Mouse (Mus musculus) Patski (cell line): ENCODE results near the gene Bhmt2. TPM values are rescaled to one million over a fixed set of nuclear protein-coding genes. Genes with fewer than 3 reads are reported as not detected.

ENCODE experiments used
- ATAC-seq: fragments of 100-300 bp; one replicate; pipeline ENCODE4 v1.8.0; 2021
- CTCF ChIA-PET: fragments of 350-600 bp; sonication (Branson Sonifier 250); formaldehyde crosslinking; loops from one replicate; lab custom pipeline; 2022; ENCODE audit warnings: inconsistent platforms; lab: Charles Lee
- POLR2A ChIA-PET: fragments of 350-600 bp; sonication (Branson Sonifier 250); formaldehyde crosslinking; loops from one replicate; lab custom pipeline; 2022; ENCODE audit warnings: antibody characterized with exemption, inconsistent platforms; lab: Charles Lee
- DNase-seq: peaks from one replicate; pipeline ENCODE4 v3.0.0-alpha.2; 2011; ENCODE audit warnings: low read depth, low spot score
- H3K27me3 ChIP-seq: fragments of 371-371 bp; one replicate; pipeline ENCODE4 v1.5.1; 2021
- CTCF ChIP-seq: fragments of 100-300 bp; IDR thresholded peaks from one replicate; pipeline ENCODE4 v1.5.1; 2021
- in situ Hi-C: fragments of 300-500 bp; cut with MboI; formaldehyde crosslinking; loops from 3 replicates; pipeline ENCODE4 v1.11.1; 2018; ENCODE audit warnings: low pct_unique_long_range_greater_than_20kb, mixed read lengths
- polyA plus RNA-seq: library from polyadenylated mRNA; unstranded; gene quantifications from one replicate; pipeline ENCODE4 v1.2.3, GENCODE M21; 2021

Gene Bhmt2
- polyA plus RNA-seq, 1 experiment from 2014 or later: 0.04 TPM

- peak; percentile 92 for TF ChIP-seq CTCF
- H3K27me3 ChIP-seq: peaks cover 3% of the 10 kb centered on the region
- POLR2A ChIA-PET: no interaction called here
- CTCF ChIA-PET: interaction anchor here (0.8 to 3.2 kb wide), 11 partner anchors 11 to 627 kb away, joined by 3 to 9 read pairs (median 4); no protein-coding TSS in a partner anchor
- ATAC-seq: peak; percentile 87
- no peak for DNase-seq
- in situ Hi-C loops: loop anchor here (25.0 kb wide), 1 partner anchor 626 kb away; no protein-coding TSS in a partner anchor
These were observed 61.2 kb downstream of the Bhmt2 start for GRCm38 (mm10) chr13:93612660-93613607.

GRCm38 (mm10) chr13:93608476-93608875 is 65.6 kb downstream of the Bhmt2 start:
- no peak for TF ChIP-seq CTCF
- DNase-seq (no peak), ATAC-seq (no peak)
- CTCF ChIA-PET: no interaction called here
- in situ Hi-C loops: loop anchor here (25.0 kb wide), 1 partner anchor 621 kb away; no protein-coding TSS in a partner anchor
- POLR2A ChIA-PET: no interaction called here
- H3K27me3 ChIP-seq: peaks cover 5% of the 10 kb centered on the region

GRCm38 (mm10) chr13:93607701-93608100 is 66.4 kb downstream of the Bhmt2 start:
- no peak for TF ChIP-seq CTCF
- DNase-seq: no peak
- peaks cover 10% of the 10 kb centered on the region for H3K27me3 ChIP-seq
- no peak for ATAC-seq
- ChIA-PET POLR2A (no interaction called here), CTCF (no interaction called here)
- in situ Hi-C loops: loop anchor here (25.0 kb wide), 1 partner anchor 620 kb away; no protein-coding TSS in a partner anchor

GRCm38 (mm10) chr13:93606868-93607578 is 67.1 kb downstream of the Bhmt2 start:
- ATAC-seq (no peak), DNase-seq (no peak)
- ChIA-PET POLR2A (no interaction called here), CTCF (no interaction called here)
- in situ Hi-C loops: loop anchor here (25.0 kb wide), 1 partner anchor 620 kb away; no protein-coding TSS in a partner anchor
- no peak for TF ChIP-seq CTCF
- peaks cover 7% of the 10 kb centered on the region for H3K27me3 ChIP-seq

Other genes with a start within 250 kb of the Bhmt2 start
- gene Jmy, start 174.5 kb downstream of the Bhmt2 start, polyA plus RNA-seq: 15.6 TPM
- not detected for gene Bhmt, start 36.3 kb downstream of the Bhmt2 start, polyA plus RNA-seq
- not detected for gene Dmgdh, start 131 bp upstream of the Bhmt2 start, polyA plus RNA-seq
- 82.1 TPM for gene Arsb, start 97.3 kb upstream of the Bhmt2 start, polyA plus RNA-seq